Mouse (Mus musculus) gonadal fat pad, adult 2 months (tissue): ENCODE measurements around the gene Ccdc9b. TPM values are rescaled to one million over a fixed set of nuclear protein-coding genes. Genes with fewer than 3 reads are reported as not detected.

Experiments
- DNase-seq: peaks from one replicate; pipeline ENCODE4 v3.0.0-alpha.2; 2012; ENCODE audit warnings: low read depth
- polyA plus RNA-seq: library from polyadenylated mRNA; depleted of rRNA; stranded (reverse); fragments of >200 nt; gene quantifications from 2 replicates; pipeline ENCODE4 v1.2.3, GENCODE M21; 2012; rRNA removed

Ccdc9b gene
- polyA plus RNA-seq = 9.7 and 14.1 TPM in 2 replicates

- no peak for DNase-seq
These were observed at the start of gene Ccdc9b for GRCm38 (mm10) chr2:118761906-118762783. Ccdc9b (minus strand) TSS chr2:118762661.

GRCm38 (mm10) chr2:118810861-118811260 lies 48.4 kb upstream of the Ccdc9b start:
- no peak for DNase-seq

- DNase-seq = no peak
These were observed 44.4 kb upstream of the Ccdc9b start for GRCm38 (mm10) chr2:118806860-118807259.

- DNase-seq = no peak
These were observed 43.3 kb upstream of the Ccdc9b start for GRCm38 (mm10) chr2:118805756-118806155.

GRCm38 (mm10) chr2:118805137-118805536 lies 42.7 kb upstream of the Ccdc9b start:
- DNase-seq = no peak

- no peak for DNase-seq
These were observed 42.0 kb upstream of the Ccdc9b start for GRCm38 (mm10) chr2:118804474-118804873.

- no peak for DNase-seq
These were observed 40.2 kb upstream of the Ccdc9b start for GRCm38 (mm10) chr2:118802542-118803118.

GRCm38 (mm10) chr2:118793636-118794035 lies 31.2 kb upstream of the Ccdc9b start:
- no peak for DNase-seq

- DNase-seq = no peak
These were observed 29.8 kb upstream of the Ccdc9b start for GRCm38 (mm10) chr2:118792259-118792613.

- DNase-seq = no peak
These were observed 29.3 kb upstream of the Ccdc9b start for GRCm38 (mm10) chr2:118791591-118792258.

- DNase-seq = no peak
These were observed 28.4 kb upstream of the Ccdc9b start for GRCm38 (mm10) chr2:118790551-118791525.

- DNase-seq = no peak
These were observed 27.7 kb upstream of the Ccdc9b start for GRCm38 (mm10) chr2:118790221-118790550.

- DNase-seq = no peak
These were observed 27.0 kb upstream of the Ccdc9b start for GRCm38 (mm10) chr2:118789501-118789900.

GRCm38 (mm10) chr2:118786525-118786924 lies 24.1 kb upstream of the Ccdc9b start:
- DNase-seq = no peak

- no peak for DNase-seq
These were observed 21.2 kb upstream of the Ccdc9b start for GRCm38 (mm10) chr2:118783663-118784062.

- DNase-seq = no peak
These were observed 20.6 kb upstream of the Ccdc9b start for GRCm38 (mm10) chr2:118783093-118783492.

- DNase-seq = no peak
These were observed 19.8 kb upstream of the Ccdc9b start for GRCm38 (mm10) chr2:118782303-118782702.

GRCm38 (mm10) chr2:118781115-118781514 lies 18.7 kb upstream of the Ccdc9b start:
- no peak for DNase-seq

GRCm38 (mm10) chr2:118779504-118780480 lies 17.3 kb upstream of the Ccdc9b start, which contains the start of gene Disp2:
Disp2 (plus strand) TSS chr2:118779719.
- DNase-seq = no peak

GRCm38 (mm10) chr2:118779065-118779464 lies 16.6 kb upstream of the Ccdc9b start:
- DNase-seq = no peak
